Comparison of ENCODE assay signal across 30 mouse cellular contexts in genomic region chr13:57152787-57153186, GRCm38 (mm10).
DNase-seq lines count a peak whose midpoint lies in the region; ATAC-seq lines count a peak whose summit lies in the region.
"Had no signal": no experiment of that assay in that cellular context is flagged by ENCODE, and none has a peak within 500 bp of the region (broad histone marks: within the 10 kb centered on the region; RNA-seq: fewer than 3 reads in every experiment).

No protein-coding gene starts in this region.

- H3K4me1 ChIP-seq in midbrain, embryonic 14.5 days (ENCODE audit: control insufficient read depth, insufficient read depth, low read length) = peaks cover 13% of the 10 kb centered on the region
- H3K4me1 ChIP-seq in midbrain, embryonic 10.5 days = peaks cover 15% of the 10 kb centered on the region
- peaks cover 16% of the 10 kb centered on the region for H3K4me1 ChIP-seq in limb, embryonic 10.5 days
- no peaks in the 10 kb centered on the region for H3K4me1 ChIP-seq in liver, embryonic 11.5 days (replicated peaks; ENCODE audit: control insufficient read depth, insufficient read depth, low read length)
- H3K4me1 ChIP-seq: embryonic facial prominence, embryonic 15.5 days had no signal

- H3K27me3 ChIP-seq in midbrain, embryonic 14.5 days (ENCODE audit: control insufficient read depth, insufficient read depth, low read length) = no peaks in the 10 kb centered on the region
- H3K27me3 ChIP-seq in midbrain, embryonic 10.5 days (ENCODE audit: low read depth, poor library complexity, severe bottlenecking) = no peaks in the 10 kb centered on the region; the same call in 1 of the 2 replicates
- H3K27me3 ChIP-seq in limb, embryonic 10.5 days (ENCODE audit: low read depth, poor library complexity, severe bottlenecking) = no peaks in the 10 kb centered on the region
- H3K27me3 ChIP-seq in liver, embryonic 11.5 days (replicated peaks; ENCODE audit: control insufficient read depth, insufficient read depth, low read length) = no peaks in the 10 kb centered on the region
- H3K27me3 ChIP-seq: CH12.LX; embryonic facial prominence, embryonic 13.5 days; embryonic facial prominence, embryonic 15.5 days; forebrain, embryonic 12.5 days had no signal

- ATAC-seq in midbrain, embryonic 14.5 days (ENCODE audit: low FRiP score, low TSS enrichment) = no peak
- no peak for ATAC-seq in liver, embryonic 11.5 days (replicated peaks; ENCODE audit: low FRiP score)
- ATAC-seq: activated CD4-positive, CD25-positive, alpha-beta regulatory T cell, adult 4 months; CD4-positive, CD25-positive, alpha-beta regulatory T cell, adult 4 months; forebrain, embryonic 14.5 days; forebrain, embryonic 16.5 days; Patski had no signal

- H3K4me3 ChIP-seq in midbrain, embryonic 14.5 days (replicated peaks; ENCODE audit: low read depth, low read length) = no peak overlapping the region
- H3K4me3 ChIP-seq in midbrain, embryonic 10.5 days = no peak overlapping the region
- H3K4me3 ChIP-seq in limb, embryonic 10.5 days = no peak overlapping the region
- no peak overlapping the region for H3K4me3 ChIP-seq in liver, embryonic 11.5 days (ENCODE audit: low read depth, low read length)
- H3K4me3 ChIP-seq: embryonic facial prominence, embryonic 13.5 days; embryonic facial prominence, embryonic 15.5 days; erythroblast, embryonic 14.5 days; forebrain, embryonic 10.5 days; forebrain, embryonic 12.5 days had no signal

- no peak overlapping the region for H3K9ac ChIP-seq in midbrain, embryonic 14.5 days (replicated peaks; ENCODE audit: low read length)
- no peak overlapping the region for H3K9ac ChIP-seq in liver, embryonic 11.5 days (ENCODE audit: low read depth, low read length)
- H3K9ac ChIP-seq: embryonic facial prominence, embryonic 13.5 days; embryonic facial prominence, embryonic 15.5 days; forebrain, embryonic 12.5 days had no signal

- 62% methylated on average over 5 of the region's 5 CpGs for WGBS in midbrain, embryonic 14.5 days
- WGBS in midbrain, embryonic 10.5 days = 78% methylated on average over 5 of the region's 5 CpGs
- 71% methylated on average over 5 of the region's 5 CpGs for WGBS in limb, embryonic 10.5 days
- WGBS in liver, embryonic 11.5 days = 77% methylated on average over 5 of the region's 5 CpGs

- no peak overlapping the region for H3K4me2 ChIP-seq in midbrain, embryonic 14.5 days (ENCODE audit: low read length)
- no peak overlapping the region for H3K4me2 ChIP-seq in liver, embryonic 11.5 days
- H3K4me2 ChIP-seq: embryonic facial prominence, embryonic 13.5 days; embryonic facial prominence, embryonic 15.5 days; forebrain, embryonic 12.5 days had no signal

- H3K36me3 ChIP-seq in midbrain, embryonic 14.5 days (ENCODE audit: control insufficient read depth, insufficient read depth, low read length) = no peaks in the 10 kb centered on the region
- no peaks in the 10 kb centered on the region for H3K36me3 ChIP-seq in midbrain, embryonic 10.5 days
- no peaks in the 10 kb centered on the region for H3K36me3 ChIP-seq in limb, embryonic 10.5 days
- no peaks in the 10 kb centered on the region for H3K36me3 ChIP-seq in liver, embryonic 11.5 days (ENCODE audit: control insufficient read depth, insufficient read depth, low read length)
- H3K36me3 ChIP-seq: embryonic facial prominence, embryonic 13.5 days; embryonic facial prominence, embryonic 15.5 days; forebrain, embryonic 10.5 days; forebrain, embryonic 12.5 days; G1E had no signal

- H3K27ac ChIP-seq in midbrain, embryonic 14.5 days (replicated peaks; ENCODE audit: low read depth, low read length) = no peak overlapping the region
- H3K27ac ChIP-seq in midbrain, embryonic 10.5 days (replicated peaks) = no peak overlapping the region
- H3K27ac ChIP-seq in limb, embryonic 10.5 days = peak overlapping the region; percentile 36; the same call in 1 of the 2 replicates
- no peak overlapping the region for H3K27ac ChIP-seq in liver, embryonic 11.5 days (ENCODE audit: low read depth, low read length)
- H3K27ac ChIP-seq: embryonic facial prominence, embryonic 13.5 days; embryonic facial prominence, embryonic 15.5 days; forebrain, embryonic 10.5 days; forebrain, embryonic 12.5 days had no signal

- DNase-seq in midbrain, embryonic 14.5 days = peak; percentile 20
- DNase-seq in midbrain, embryonic 10.5 days (ENCODE audit: low spot score) = no peak
- peak; percentile 66 for DNase-seq in ES-CJ7 (ENCODE audit: low read depth, low spot score)
- DNase-seq in R1 (ENCODE audit: low read depth, low spot score) = peak; percentile 51
- no peak for DNase-seq in limb, embryonic 10.5 days (ENCODE audit: low spot score)
- no peak for DNase-seq in cerebellum, postnatal 10 days
- no peak for DNase-seq in liver, embryonic 11.5 days (ENCODE audit: low spot score)
- no peak for DNase-seq in layer of hippocampus, adult 11-12 months (ENCODE audit: low spot score)
- DNase-seq: adrenal gland, adult 8-10 months; adrenal gland, postnatal 14 days; adrenal gland, postnatal 36 days; B cell, adult 2 months; cerebellum, adult 11-12 months; cerebellum, adult 2 months; cerebellum, adult 9-10 months; cerebellum, postnatal 14 days; cerebellum, postnatal 36 days; embryo, embryonic 11 days had no signal

- no peaks in the 10 kb centered on the region for H3K9me3 ChIP-seq in midbrain, embryonic 14.5 days (ENCODE audit: control insufficient read depth, low read length)
- H3K9me3 ChIP-seq in midbrain, embryonic 10.5 days (replicated peaks) = no peaks in the 10 kb centered on the region
- H3K9me3 ChIP-seq in limb, embryonic 10.5 days (replicated peaks) = no peaks in the 10 kb centered on the region
- H3K9me3 ChIP-seq in liver, embryonic 11.5 days (ENCODE audit: control insufficient read depth, low read length) = no peaks in the 10 kb centered on the region
- H3K9me3 ChIP-seq: embryonic facial prominence, embryonic 13.5 days; embryonic facial prominence, embryonic 15.5 days; forebrain, embryonic 12.5 days had no signal

Comparison
In these comparisons a context has a peak if more than half of its experiments do, and no peak if none do; other contexts are left out.
1. DNase-seq: peak in midbrain, embryonic 14.5 days (single experiment), ES-CJ7 (single experiment) and R1 (single experiment); none in midbrain, embryonic 10.5 days (single experiment), limb, embryonic 10.5 days (single experiment), cerebellum, postnatal 10 days (0 of 2), liver, embryonic 11.5 days (single experiment) and layer of hippocampus, adult 11-12 months (single experiment).